Mouse (Mus musculus) erythroblast, embryonic 14.5 days (primary cell): ENCODE results near the gene Abca1.

Experiments
- GATA1 ChIP-seq: IDR thresholded peaks from 2 replicates; pipeline ENCODE4 v1.6.1; 2012; ENCODE audit warnings: low read length, inconsistent platforms, mixed read lengths
- TAL1 ChIP-seq: IDR thresholded peaks from 3 replicates; pipeline ENCODE4 v1.6.1; 2012; ENCODE audit warnings: low read length, inconsistent platforms, mixed read lengths

GRCm38 (mm10) chr4:53138974-53139373, 20.7 kb downstream of the Abca1 start:
- TF ChIP-seq TAL1 (no peak), GATA1 (no peak)
